Mouse (Mus musculus) gastrocnemius, postnatal 14 days (tissue): ENCODE data around the gene Hes3. TPM values are rescaled to one million over a fixed set of nuclear protein-coding genes. Genes with fewer than 3 reads are reported as not detected.
A peak's percentile ranks its signal among the peaks of the same experiment; 100 is the strongest.

Experiments
- DNase-seq: peaks from one replicate; pipeline ENCODE4 v3.0.0; 2021; ENCODE audit warnings: mixed read lengths
- intact Hi-C: fragments of 180-260 bp; cut with DNase I; formaldehyde crosslinking; loops from one replicate; pipeline ENCODE4 v1.15.1; 2025; ENCODE audit warnings: low total_unique reads
- total RNA-seq, 2 experiments: library from RNA; stranded (reverse); gene quantifications; 2 replicates each; pipeline ENCODE4 v1.2.3; 2021

The Hes3 gene
- total RNA-seq, 2 experiments from 2014 or later, result not detected

DNA sequence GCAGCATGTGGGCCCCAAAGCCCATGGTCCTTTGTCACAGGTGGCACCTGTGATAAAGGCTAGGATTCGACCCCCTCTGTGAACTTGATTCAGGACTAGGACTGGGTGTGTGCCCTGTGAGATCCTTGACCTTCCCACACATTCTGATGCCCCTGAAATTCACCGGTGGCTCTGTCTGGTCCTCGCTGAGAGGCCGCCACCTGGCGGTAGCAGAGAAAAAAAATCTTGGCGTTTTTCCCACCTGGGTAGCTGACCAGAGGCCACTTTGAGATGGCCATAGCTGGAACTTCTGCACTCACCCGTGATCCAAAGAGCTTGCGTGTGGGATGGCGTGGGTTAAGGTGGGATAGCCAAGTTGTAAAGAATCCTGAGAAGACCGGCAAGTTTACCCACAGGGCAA lies 6.0 kb downstream of the Hes3 start:
- peak; percentile 62 for DNase-seq
- intact Hi-C loops, result loop anchor here (2.0 kb wide), 1 partner anchor 115 kb away; no protein-coding TSS in a partner anchor

DNA sequence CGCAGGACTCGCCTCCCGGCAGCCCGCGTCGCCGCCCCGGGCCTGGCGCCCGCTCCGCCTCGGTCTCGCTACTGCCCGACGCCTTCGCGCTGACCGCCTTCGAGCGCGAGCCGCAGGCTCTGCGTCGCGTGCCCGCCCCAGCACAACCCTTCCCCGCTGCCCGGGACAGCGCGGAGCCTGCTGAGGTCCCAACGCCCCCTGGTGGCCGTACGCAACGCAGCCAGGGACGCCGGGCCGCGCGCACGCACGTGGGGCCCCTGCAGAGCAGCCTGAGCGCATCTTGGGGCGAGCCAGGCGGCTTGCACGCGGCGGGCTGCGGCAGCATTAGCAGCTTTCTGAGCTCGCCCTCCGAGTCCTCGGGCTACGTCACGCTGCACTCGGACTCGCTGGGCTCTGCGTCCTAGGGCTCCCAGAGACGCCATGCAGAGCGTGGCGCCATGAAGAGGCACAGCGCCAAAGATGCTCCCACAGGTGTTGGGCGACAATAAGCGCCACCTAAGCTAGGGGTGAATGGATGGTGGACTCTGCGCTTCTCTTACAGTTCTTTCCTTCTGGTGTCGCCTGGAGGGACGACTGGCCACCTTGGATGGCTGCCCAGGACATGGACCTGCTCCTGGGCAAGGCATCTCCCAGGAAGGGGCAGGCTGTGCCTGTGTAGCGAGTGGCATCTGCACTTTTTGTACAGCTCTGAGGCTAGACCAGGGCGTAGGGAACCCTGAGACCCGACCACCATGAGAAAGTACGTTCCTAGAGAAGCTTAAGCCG lies 8.1 kb downstream of the Hes3 start:
- intact Hi-C loops, result loop anchor here (5.0 kb wide), 1 partner anchor 66 kb away; no protein-coding TSS in a partner anchor

DNA sequence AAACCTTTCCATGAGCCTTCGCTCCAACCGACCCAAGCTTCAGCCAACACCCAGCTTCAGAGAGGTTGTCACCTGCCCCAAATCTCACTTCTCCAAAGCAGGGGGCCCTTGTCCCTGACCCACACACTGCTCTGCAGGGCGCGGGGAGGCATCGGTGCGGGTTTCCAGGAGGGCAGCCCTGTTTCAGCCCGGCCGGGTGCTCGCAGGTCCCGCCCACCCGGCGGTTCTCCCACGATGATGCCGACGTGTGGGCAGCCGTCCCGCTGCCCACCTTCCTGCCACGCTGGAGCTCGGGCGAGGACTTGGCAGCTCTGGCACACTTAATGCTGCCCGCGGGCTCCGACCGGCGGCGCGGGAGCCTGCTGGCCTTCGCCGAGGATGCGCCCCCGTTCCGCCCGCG lies 8.7 kb downstream of the Hes3 start:
- intact Hi-C loops, result loop anchor here (5.0 kb wide), 1 partner anchor 65 kb away; no protein-coding TSS in a partner anchor

More for the DNA sequence above, 8.1 kb downstream of the Hes3 start:
- DNase-seq, result peak; percentile 88

GRCm38 (mm10) chr4:152281601-152282000 lies 9.9 kb downstream of the Hes3 start:
- DNase-seq, result no peak
- intact Hi-C loops, result loop anchor here (5.0 kb wide), 1 partner anchor 64 kb away; no protein-coding TSS in a partner anchor

More for the DNA sequence above, 8.7 kb downstream of the Hes3 start:
- no peak for DNase-seq

DNA sequence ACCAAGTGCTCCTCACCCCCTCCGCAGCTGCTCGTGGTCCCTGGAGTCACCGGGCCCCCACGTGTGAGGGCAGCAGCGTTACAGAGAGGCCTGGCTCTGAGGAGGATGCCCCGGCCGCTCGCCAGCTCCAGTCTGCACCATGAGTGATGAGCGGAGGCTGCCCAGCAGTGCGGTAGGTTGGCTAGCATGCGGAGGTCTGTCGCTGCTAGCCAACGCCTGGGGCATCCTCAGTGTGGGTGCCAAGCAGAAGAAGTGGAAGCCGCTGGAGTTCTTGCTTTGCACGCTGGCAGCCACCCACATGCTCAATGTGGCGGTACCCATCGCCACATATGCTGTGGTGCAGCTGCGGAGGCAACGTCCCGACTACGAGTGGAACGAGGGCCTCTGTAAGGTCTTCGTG lies 12.5 kb downstream of the Hes3 start:
- intact Hi-C loops, result no loop called here
- DNase-seq, result no peak

GRCm38 (mm10) chr4:152277916-152278315 lies 13.5 kb downstream of the Hes3 start:
- intact Hi-C loops, result no loop called here
- no peak for DNase-seq

DNA sequence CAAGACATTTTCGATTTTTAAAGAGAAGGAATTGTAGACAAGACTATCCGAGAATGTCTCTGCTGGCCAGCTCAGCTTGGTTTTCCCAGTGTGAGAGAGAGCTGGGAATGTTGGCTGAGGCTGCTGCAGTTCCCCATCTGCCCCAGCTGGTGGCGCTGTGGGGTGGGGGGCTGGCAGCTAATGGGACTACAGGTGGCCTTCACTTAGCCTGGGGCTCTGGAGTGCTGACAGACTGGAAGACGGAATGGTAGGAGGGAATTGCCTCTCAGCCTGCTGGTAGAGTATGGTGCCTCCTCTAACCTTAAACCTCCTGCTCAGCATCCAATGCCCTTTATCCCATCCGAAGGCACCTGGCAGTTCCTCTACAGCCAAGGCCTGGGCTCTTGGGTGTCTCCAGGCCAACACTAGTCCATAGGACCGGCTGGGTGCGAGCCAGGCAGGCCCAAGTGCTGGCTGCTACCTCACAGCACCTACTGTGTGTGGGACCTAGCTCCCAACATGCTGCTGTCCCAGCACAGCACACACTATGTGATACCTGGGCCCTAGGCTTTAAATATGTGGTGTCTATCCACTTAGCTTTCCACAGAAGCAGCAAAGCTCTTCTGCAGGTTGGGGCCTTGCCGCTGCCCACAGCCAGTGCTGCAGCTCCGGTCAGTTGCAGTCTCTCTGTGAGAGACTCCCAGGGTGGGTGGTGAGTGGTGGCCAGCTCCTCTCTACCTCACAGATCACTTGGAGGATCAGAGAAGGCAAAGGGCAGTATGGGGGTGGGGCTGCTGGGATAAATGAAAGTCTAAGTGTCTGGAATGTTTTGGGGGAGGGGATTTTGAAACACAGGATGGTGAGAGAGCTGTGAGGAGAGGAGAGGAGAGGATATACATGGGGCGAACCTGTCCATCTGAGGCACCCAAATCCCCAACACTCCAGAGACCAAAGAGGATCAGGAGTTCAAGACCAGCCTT lies 14.8 kb downstream of the Hes3 start:
- DNase-seq, result no peak
- intact Hi-C loops, result no loop called here

GRCm38 (mm10) chr4:152274681-152275131 lies 16.8 kb downstream of the Hes3 start:
- peak; percentile 50 for DNase-seq
- intact Hi-C loops, result no loop called here

GRCm38 (mm10) chr4:152273621-152274236 lies 17.7 kb downstream of the Hes3 start, which contains the start of gene Gpr153:
TSS of gene Gpr153 (plus strand) at chr4:152274232.
- intact Hi-C loops, result no loop called here
- peak; percentile 74 for DNase-seq

- no peak for DNase-seq
- intact Hi-C loops, result no loop called here
Measured at GRCm38 (mm10) chr4:152273191-152273590, 18.3 kb downstream of the Hes3 start.

- intact Hi-C loops, result no loop called here
- DNase-seq, result peak; percentile 83
Measured at GRCm38 (mm10) chr4:152272449-152273049, 18.9 kb downstream of the Hes3 start.

GRCm38 (mm10) chr4:152272006-152272405 lies 19.5 kb downstream of the Hes3 start:
- intact Hi-C loops, result no loop called here
- peak; percentile 47 for DNase-seq

DNA sequence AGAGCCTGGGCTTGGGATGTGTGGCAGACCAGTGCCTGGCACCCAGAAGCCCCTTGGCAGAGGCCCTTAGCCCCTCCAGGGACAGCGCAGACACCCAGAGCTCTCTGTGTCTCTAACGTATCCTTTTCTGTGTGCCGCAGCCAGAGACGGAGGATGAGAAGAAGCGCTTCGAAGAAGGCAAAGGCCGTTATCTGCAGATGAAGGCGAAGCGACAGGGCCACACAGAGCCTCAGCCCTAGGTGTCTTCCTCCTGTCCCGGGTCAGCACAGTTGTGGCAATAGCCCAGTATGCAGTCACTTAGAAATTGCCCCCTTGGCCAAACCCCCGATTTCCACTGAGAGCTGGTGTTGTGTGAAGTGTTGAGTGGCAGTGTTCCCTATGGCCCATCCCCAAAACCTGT lies 20.1 kb downstream of the Hes3 start:
- no peak for DNase-seq

DNA sequence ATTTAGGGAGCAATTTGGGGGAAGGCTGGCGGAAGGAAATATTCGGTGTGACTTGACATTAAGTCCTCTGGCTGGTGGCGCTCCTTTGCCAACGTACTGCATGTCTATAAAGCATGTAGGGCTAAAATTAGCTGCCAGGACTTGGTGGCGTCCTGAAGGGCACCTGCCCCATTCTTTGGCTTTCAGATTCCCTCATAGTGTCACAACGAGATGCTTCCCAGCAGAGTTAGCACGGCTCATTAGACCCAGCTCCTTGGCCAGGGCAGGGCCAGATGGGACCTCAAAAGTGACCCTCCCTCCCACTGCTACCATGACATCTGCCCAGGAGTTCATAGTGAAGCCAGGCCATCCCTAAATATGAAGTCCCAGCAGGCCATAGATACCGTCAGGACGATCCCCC lies 20.9 kb downstream of the Hes3 start:
- DNase-seq, result no peak
- intact Hi-C loops, result no loop called here

More for the DNA sequence above, 20.1 kb downstream of the Hes3 start:
- intact Hi-C loops, result no loop called here

DNA sequence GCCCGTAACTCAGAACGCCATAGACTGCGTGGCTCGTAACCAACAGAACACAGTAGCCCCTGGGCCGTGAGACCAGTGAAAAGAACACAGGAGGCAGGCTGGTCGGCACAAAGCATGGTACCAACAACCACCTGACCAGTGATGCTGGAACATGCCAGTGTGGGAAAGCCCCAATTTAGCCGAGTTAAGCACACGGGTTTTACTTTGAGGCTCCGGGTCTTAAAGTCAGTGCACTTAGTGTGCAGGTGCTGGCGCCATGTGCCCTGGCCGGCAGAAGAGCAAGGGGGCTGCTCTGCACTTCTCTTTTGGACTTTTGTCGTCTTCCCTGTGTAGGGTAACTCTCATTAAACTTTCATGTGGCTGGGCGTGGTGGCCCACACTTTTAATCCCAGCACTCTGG lies 21.5 kb downstream of the Hes3 start:
- intact Hi-C loops, result no loop called here
- no peak for DNase-seq

DNA sequence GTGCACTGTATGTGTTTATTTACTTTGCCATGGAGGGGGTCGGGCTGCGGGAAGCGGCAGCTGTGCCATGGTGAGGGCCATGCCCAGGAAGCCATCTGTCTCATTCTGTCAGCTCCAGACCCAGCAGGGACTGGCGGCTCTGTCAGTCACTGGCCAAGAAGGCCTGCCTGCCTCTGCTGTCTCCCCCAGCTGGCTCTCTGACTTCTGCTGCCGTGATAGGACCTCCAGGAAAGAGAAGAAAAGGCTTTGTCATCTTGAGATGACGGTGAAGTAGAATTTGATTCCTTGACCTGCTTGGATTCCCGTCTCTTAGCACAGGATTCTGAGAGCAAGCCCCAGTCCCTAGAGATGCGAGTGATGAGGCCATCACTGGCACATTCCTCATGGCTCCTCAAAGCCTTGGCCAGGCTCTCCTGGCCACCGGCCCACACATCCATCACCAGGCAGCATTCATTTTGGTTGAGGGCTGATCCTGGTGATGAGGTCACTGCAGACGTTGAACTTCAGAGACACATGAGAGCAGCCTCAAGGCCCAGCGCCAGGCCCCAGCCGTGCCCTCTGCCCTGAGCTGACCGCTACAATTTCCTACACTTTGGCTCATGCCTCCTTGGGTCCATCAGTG lies 23.6 kb downstream of the Hes3 start:
- intact Hi-C loops, result no loop called here
- peak; percentile 70 for DNase-seq

GRCm38 (mm10) chr4:152266236-152266895 lies 25.1 kb downstream of the Hes3 start:
- DNase-seq, result peak; percentile 74
- intact Hi-C loops, result no loop called here

DNA sequence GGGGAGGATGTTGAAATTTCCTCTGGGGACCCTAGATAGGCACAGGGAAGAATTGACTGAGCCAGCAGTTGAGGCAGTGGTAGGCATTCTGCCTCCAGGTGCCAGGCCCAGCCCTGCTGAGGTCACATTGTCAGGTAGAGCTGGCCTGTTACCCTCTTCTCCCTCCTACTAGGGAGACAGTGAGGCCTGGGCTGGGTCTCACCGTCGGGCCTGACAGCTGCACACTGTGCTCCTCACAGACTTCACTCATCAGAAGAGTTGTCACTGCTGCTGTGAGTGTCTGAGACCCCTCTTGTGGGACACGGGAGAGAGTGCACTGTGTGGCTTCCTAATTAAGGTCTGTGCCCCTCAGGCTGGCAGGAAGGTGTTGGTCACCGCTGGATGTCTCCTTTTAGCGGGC lies 25.7 kb downstream of the Hes3 start:
- DNase-seq, result no peak
- intact Hi-C loops, result no loop called here
